Mouse (Mus musculus) ovary, postnatal 36 days (tissue): Measurements from ENCODE around the gene Atrnl1.

ENCODE experiments used
- DNase-seq: peaks from one replicate; pipeline ENCODE4 v3.0.0; 2022; ENCODE audit warnings: low spot score, mixed read lengths

The Atrnl1 gene

GRCm38 (mm10) chr19:58119681-58120173, 508.9 kb downstream of the Atrnl1 start:
- no peak for DNase-seq

GRCm38 (mm10) chr19:58120661-58121060, 509.8 kb downstream of the Atrnl1 start:
- DNase-seq: no peak

- DNase-seq: no peak
Measured at GRCm38 (mm10) chr19:58121628-58122027, 510.8 kb downstream of the Atrnl1 start.

- DNase-seq: no peak
Measured at GRCm38 (mm10) chr19:58123620-58124019, 512.8 kb downstream of the Atrnl1 start.

- DNase-seq: no peak
Measured at GRCm38 (mm10) chr19:58124566-58124965, 513.7 kb downstream of the Atrnl1 start.

- no peak for DNase-seq
Measured at GRCm38 (mm10) chr19:58125010-58125409, 514.2 kb downstream of the Atrnl1 start.

- DNase-seq: no peak
Measured at GRCm38 (mm10) chr19:58131896-58132295, 521.1 kb downstream of the Atrnl1 start.

GRCm38 (mm10) chr19:58140191-58140784, 529.5 kb downstream of the Atrnl1 start:
- no peak for DNase-seq

GRCm38 (mm10) chr19:58143853-58144454, 533.1 kb downstream of the Atrnl1 start:
- no peak for DNase-seq

GRCm38 (mm10) chr19:58145521-58145920, 534.7 kb downstream of the Atrnl1 start:
- no peak for DNase-seq

- DNase-seq: no peak
Measured at GRCm38 (mm10) chr19:58151257-58151656, 540.4 kb downstream of the Atrnl1 start.

- no peak for DNase-seq
Measured at GRCm38 (mm10) chr19:58161569-58161968, 550.7 kb downstream of the Atrnl1 start.

GRCm38 (mm10) chr19:58164896-58165634, 554.2 kb downstream of the Atrnl1 start:
- DNase-seq: no peak

- DNase-seq: no peak
Measured at GRCm38 (mm10) chr19:58165635-58166015, 554.8 kb downstream of the Atrnl1 start.

- no peak for DNase-seq
Measured at GRCm38 (mm10) chr19:58166147-58166546, 555.3 kb downstream of the Atrnl1 start.

- no peak for DNase-seq
Measured at GRCm38 (mm10) chr19:58178410-58178809, 567.6 kb downstream of the Atrnl1 start.

GRCm38 (mm10) chr19:58180773-58181172, 569.9 kb downstream of the Atrnl1 start:
- DNase-seq: no peak
